Mouse (Mus musculus) embryonic fibroblast, embryonic 13.5 days (primary cell): ENCODE data around the gene Plac1. TPM values are rescaled to one million over a fixed set of nuclear protein-coding genes. Genes with fewer than 3 reads are reported as not detected.

ENCODE experiments used
- H3K27ac ChIP-seq: 2 replicates; pipeline ENCODE4 v1.5.1; 2012; ENCODE audit warnings: low read length, control low read depth, inconsistent platforms; ENCODE audit not compliant: insufficient read depth
- H3K4me1 ChIP-seq: 2 replicates; pipeline ENCODE4 v1.6.1; 2011; ENCODE audit warnings: low read length; ENCODE audit not compliant: control insufficient read depth, insufficient read depth
- H3K4me3 ChIP-seq: 2 replicates; pipeline ENCODE4 v1.5.1; 2011; ENCODE audit warnings: mild to moderate bottlenecking, control low read depth, low read length; ENCODE audit not compliant: insufficient read depth
- CTCF ChIP-seq: IDR thresholded peaks from 2 replicates; pipeline ENCODE4 v1.5.1; 2011; ENCODE audit warnings: mild to moderate bottlenecking, control low read depth, low read length, moderate library complexity, borderline replicate concordance; ENCODE audit not compliant: insufficient read depth
- POLR2A ChIP-seq: IDR thresholded peaks from 2 replicates; pipeline ENCODE4 v1.6.1; 2011; ENCODE audit warnings: low read depth, mild to moderate bottlenecking, control low read depth, low read length, moderate library complexity
- polyA plus RNA-seq: library from polyadenylated mRNA; stranded (reverse); fragments of >200 nt; gene quantifications from 2 replicates; pipeline ENCODE4 v1.2.4, GENCODE M21; 2011; ENCODE audit warnings: low read depth; ENCODE audit not compliant: missing spikeins, insufficient read length

Plac1 gene
- polyA plus RNA-seq, 1 experiment: 0.44 TPM

DNA sequence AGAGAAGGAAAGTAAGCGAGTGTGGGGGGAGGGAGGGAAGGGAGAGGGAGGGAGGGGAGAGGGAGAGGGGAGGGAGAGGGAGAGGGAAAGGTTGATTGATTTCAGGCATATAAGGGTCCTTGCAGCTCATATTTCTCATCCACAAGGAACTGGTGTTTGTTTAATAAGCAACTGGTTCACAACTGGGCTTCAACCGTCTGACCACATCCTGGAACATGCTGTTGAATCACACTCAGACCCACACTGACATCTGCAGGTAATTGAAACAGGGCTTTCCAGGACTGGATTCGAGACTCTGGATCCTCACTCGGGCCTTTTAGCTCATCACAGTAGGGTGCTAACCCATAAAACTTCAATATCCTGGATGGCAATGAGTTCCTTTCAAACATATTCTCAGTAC, 6.2 kb downstream of the Plac1 start:
- Histone ChIP-seq H3K4me1 (no peaks in the 10 kb centered on the region), H3K4me3 (no peak overlapping the region), H3K27ac (0 out of 2 replicates have a peak overlapping the region, but pooled peaks have one; percentile 34)
- TF ChIP-seq POLR2A (no peak), CTCF (no peak)

DNA sequence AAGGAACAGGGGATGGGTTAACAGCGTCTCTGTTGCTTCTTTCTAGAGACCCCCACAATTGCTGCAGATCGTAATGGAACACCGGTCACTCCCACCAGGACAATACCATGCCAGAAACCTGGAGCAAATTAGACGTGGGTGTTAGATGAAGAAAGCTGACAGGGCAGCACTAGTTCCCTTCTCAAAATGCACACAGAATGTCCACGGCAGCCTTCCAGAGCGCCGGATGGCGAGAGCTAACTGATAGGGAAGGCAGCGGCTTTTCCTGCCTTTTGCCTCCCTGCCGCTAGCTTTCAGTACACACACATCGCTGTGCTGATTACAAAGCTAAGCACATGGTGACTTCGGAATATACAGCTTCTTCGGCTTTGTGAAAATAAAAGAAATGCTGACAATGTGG, 7.9 kb downstream of the Plac1 start:
- Histone ChIP-seq H3K27ac (no peak overlapping the region), H3K4me1 (no peaks in the 10 kb centered on the region), H3K4me3 (0 out of 2 replicates have a peak overlapping the region, but pooled peaks have one; percentile 0)
- TF ChIP-seq POLR2A (no peak), CTCF (no peak)

DNA sequence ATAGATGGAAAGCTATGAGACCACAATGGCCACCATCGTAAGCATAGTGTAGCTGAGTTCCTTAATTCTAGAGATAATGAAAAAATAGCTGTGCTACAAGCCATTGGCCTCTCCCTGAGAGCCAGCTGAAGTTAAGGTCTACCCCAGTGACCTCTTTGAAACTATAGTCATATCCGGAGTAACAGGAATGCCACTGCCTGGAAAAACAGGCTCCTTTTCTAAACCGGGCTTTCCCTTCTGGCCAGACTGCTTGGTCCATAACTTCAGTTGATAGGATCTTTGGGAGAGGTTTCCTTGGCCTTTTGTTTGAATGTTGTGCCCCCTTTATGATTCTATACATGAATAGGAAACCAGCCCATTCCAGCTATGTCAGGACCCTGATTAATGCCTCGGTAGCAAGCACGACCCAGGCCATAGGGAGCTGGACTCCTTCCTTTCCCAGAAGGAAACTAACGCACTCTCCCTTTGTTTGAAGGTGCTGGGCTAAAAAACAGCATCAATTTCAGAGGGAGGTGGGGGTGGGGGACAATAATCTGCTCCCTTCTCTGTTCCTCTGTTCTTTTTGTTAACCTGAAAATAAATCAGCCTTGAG, 15.5 kb downstream of the Plac1 start:
- no peak overlapping the region for H3K4me3 ChIP-seq
- no peak overlapping the region for H3K27ac ChIP-seq
- H3K4me1 ChIP-seq: no peaks in the 10 kb centered on the region
- TF ChIP-seq CTCF: no peak
- TF ChIP-seq POLR2A: no peak

DNA sequence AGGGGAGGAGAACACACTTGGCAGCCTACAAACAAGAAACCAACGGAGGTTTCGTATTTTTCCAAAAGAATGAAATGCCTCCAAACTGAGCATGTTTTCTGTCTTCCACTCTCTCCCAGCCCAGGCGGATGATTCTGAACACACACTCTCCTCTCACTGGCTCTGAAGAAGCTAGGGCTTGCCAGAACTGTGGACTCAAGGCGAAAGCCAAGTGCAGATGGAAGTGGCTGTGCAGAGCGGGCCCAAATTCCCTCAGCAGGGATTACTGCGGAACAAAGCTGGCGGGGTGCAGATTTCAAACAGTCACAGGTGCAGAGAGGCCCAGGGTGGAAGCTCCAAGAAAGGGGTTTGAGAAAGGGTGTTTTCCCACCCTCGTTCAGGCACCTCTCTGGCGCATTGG, 19.1 kb downstream of the Plac1 start:
- Histone ChIP-seq H3K4me1 (no peaks in the 10 kb centered on the region), H3K27ac (no peak overlapping the region), H3K4me3 (no peak overlapping the region)
- no peak for TF ChIP-seq CTCF
- TF ChIP-seq POLR2A: no peak

DNA sequence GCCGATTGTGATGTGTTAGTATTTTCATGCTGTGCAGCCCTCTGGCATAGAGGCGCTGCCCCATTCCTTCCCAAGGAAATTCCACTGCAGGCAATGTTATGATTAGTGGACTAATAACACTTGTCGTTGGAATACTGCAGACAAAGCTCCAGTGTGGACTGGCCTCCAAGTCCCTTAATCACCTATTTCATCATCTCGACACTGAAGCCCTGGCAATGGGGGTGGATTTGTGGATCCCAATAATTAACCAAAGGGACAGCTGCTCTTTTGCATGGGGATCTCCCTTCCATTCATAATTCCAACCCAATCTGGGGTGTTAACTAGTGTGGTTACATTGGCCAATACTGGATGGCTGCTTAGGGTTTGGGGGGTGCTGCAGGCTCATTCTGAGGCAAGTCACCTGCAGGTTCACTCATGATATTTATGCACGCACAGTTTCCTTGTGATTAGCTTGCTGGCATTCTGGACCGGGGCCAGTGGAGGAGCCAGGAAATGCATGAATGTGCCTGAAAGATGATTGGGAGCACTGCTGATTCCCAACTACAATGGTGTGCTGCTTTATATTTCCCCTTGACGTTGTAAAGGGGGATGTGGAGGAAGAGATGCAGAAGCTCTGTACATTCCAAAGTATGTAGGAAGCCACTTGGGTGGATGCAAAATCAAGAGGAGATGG, 25.2 kb downstream of the Plac1 start:
- peaks cover 10% of the 10 kb centered on the region for H3K4me1 ChIP-seq
- no peak overlapping the region for H3K4me3 ChIP-seq
- TF ChIP-seq POLR2A (no peak), CTCF (no peak)
- H3K27ac ChIP-seq: no peak overlapping the region

DNA sequence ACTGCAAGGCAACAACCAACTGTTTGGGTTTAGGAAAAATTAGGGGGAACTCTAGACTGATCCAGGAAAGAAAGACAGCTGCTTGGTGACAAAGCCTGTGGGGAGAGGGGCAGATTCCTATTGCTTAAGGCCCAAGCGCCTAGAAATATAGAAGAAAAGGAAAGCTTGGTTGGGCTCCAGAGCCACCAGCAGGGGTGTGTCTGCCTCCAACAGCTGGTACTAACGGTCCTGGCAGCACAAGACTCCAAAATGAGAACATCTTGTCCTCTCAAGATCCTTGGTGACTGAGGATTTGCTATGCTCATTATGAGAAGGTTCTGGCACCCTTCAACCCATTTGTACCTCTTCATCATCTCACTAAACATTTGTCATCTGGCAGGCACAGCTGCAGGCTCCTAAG, 26.1 kb downstream of the Plac1 start:
- no peak overlapping the region for H3K4me3 ChIP-seq
- no peak for TF ChIP-seq POLR2A
- no peak for TF ChIP-seq CTCF
- no peak overlapping the region for H3K27ac ChIP-seq
- peaks cover 10% of the 10 kb centered on the region for H3K4me1 ChIP-seq

DNA sequence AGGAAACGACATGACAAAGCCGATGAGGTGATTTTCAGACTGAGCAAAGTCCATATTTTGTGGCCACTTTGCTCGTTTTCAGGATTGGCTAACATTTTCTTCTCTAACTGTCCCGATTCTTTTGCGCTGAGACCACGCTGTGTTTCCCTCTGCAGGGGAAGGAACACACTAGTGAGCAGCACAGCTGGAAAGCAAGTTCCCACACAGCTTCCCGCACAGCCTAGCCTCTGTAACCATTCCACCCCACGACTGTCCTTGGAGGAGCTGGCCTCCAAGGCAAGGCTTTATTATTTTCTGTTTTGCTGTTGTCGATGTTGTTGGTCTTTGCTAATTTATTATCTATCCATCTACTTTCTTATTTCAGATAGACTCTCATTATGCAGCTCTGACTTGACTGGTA, 27.4 kb downstream of the Plac1 start:
- H3K4me3 ChIP-seq: no peak overlapping the region
- peak overlapping the region; percentile 85 for H3K27ac ChIP-seq
- peaks cover 10% of the 10 kb centered on the region for H3K4me1 ChIP-seq
- TF ChIP-seq CTCF (no peak), POLR2A (no peak)

DNA sequence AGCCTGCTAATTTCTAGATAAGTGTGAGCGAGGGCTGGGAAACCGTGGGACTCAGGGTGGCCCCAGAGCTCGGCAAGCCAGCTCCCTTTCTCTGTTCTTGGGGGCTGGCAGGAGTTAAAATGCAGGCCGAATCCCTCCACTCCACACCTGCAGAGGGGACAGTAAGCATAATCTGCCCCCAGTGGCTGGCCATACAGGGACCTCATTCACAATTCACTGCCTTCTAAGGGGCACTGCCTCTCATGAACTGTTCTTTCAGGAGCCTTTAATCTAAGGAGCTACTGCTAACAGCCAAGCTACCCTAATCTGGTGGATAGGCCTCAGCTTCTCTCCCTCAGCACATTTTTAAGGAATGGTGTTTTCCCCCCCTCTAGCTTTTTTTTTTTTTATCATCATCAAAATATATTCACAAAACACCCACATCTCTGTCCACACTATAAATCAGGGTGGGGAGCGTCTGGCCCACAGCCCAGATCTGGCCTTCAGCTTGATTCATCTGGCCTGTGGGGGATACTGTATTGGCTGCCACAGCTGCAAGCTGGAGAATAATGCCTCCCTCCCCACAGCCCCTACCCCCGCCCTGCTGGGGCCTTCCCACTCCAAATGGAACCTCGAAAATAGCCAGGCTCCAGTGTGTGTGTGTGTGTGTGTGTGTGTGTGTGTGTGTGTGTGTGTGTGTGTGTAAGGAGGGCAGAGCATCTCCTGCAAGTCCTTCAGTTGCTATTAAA, 28.0 kb downstream of the Plac1 start:
- peaks cover 10% of the 10 kb centered on the region for H3K4me1 ChIP-seq
- peak overlapping the region; percentile 85 for H3K27ac ChIP-seq
- no peak overlapping the region for H3K4me3 ChIP-seq
- TF ChIP-seq CTCF (no peak), POLR2A (no peak)

DNA sequence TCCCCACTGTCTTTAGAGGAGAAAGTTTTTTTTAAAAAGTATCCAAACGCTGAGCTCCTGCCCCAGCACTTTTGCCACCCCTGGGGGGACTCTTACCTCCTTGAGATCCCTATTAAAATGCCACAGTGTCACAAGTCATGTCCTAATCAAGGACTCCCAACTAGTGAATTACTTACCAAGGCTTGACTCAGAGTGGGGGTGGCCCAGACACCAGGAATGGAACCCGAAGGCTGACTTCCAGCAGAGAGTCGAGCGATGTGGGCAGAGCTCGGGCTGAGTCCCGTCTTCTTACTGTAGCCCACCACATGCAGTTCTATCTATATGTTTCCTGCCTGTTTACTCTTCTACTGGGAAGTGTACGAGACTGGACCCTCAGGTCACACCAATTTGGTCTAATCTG, 30.5 kb downstream of the Plac1 start:
- no peak for TF ChIP-seq POLR2A
- no peak for TF ChIP-seq CTCF
- Histone ChIP-seq H3K27ac (no peak overlapping the region), H3K4me1 (peaks cover 10% of the 10 kb centered on the region), H3K4me3 (no peak overlapping the region)

DNA sequence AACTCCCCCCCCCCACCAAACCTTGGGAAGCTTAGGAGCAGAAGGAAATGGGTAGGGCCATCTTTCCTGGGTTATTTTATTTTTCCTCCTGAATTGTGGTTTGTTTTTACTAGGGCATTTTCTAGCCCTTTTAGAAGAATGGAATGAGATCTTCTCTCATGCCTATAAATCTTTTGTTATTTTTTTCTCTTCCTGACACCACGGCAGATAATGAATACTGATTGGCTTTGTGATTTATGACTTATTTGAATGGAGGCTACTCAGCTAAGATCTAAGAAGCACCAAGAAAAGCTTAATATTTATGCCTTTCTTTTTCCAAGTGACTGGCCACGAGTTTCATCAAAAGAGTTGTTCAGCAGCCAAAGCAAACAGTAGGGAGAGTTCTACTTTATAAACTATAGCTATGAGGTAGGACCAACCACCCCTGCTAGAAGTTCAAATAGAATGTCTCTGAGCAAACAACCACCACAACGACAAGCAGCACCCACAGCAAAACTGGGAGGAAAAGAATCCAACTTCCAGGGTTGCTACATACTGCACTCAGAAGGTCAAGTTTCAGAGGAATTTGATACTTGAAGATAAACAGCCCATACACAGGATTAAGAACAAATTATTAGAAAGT, 35.1 kb downstream of the Plac1 start:
- no peak overlapping the region for H3K4me3 ChIP-seq
- H3K4me1 ChIP-seq: no peaks in the 10 kb centered on the region
- H3K27ac ChIP-seq: peak overlapping the region; percentile 47; the same call in 1 of the 2 replicates
- TF ChIP-seq CTCF: no peak
- no peak for TF ChIP-seq POLR2A
